Mouse (Mus musculus): Measurements from ENCODE around the gene Sardh. TPM values are rescaled to one million over a fixed set of nuclear protein-coding genes. Genes with fewer than 3 reads are reported as not detected.

Gene Sardh
- total and polyA plus RNA-seq, 3 experiments: 0.13 TPM; not detected in 2

DNA sequence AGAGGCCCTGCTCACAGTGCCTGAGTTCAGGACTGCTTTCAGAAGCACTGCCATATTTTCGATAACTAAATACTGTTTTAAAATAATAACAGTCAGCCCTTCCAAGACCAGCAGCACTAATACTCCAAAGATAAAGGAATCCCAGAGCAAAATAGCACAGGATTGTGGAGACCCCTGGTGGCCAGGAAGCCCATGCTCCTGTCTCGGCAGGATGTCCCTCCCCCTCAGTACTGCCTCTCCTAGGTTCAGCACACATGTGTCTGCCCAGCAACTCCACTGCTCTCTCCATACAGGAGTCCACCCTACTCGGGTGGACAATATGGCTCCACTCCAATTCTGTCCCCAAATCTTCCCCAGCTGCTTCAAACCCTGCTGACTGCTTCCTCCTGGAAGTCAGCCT is 12.4 kb downstream of the Sardh start:
- peak; percentile 64 for DNase-seq (ENCODE audit: extremely low read depth)
- Histone ChIP-seq H3K27ac (ENCODE audit: insufficient read depth, low read depth) (no peak overlapping the region), H3K4me1 (ENCODE audit: control insufficient read depth in 1 of 2, insufficient read depth in 2 of 2) (peaks cover 14 to 30% of the 10 kb centered on the region in 2 experiments), H3K4me3 (replicated peaks in 1 of 3; ENCODE audit: low read depth in 2 of 3, low read length in 2 of 3, poor library complexity in 1 of 3) (no peak overlapping the region), H3K4me2 (ENCODE audit: insufficient read depth, low read depth, poor library complexity, severe bottlenecking) (no peak overlapping the region), H3K9ac (ENCODE audit: insufficient read depth, low read depth) (no peak overlapping the region), H3K36me3 (replicated peaks in 1 of 2; ENCODE audit: control insufficient read depth in 1 of 2, insufficient read depth in 1 of 2, low read length in 1 of 2) (no peaks in the 10 kb centered on the region), H3K9me3 (replicated peaks; ENCODE audit: low read length) (no peaks in the 10 kb centered on the region), H3K27me3 (replicated peaks) (peaks cover 38% of the 10 kb centered on the region), H3K79me2 (replicated peaks; ENCODE audit: control insufficient read depth, extremely low read depth, insufficient read depth, poor library complexity, severe bottlenecking) (no peaks in the 10 kb centered on the region)
- in situ Hi-C loops (cut with MboI; ENCODE audit: low pct_ligation_motif_present, low pct_unique_long_range_greater_than_20kb, low sequenced_read_pairs) (loop anchor here (10.0 to 25.0 kb wide), 2 partner anchors 191 to 573 kb away; partner anchors contain the start of gene Lcn4), dilution Hi-C loops (cut with MboI; ENCODE audit: extremely low pct_ligation_motif_present, extremely low pct_unique_long_range_greater_than_20kb, low sequenced_read_pairs) (no loop called here)
- TF ChIP-seq NRF1 (IDR thresholded peaks at IDR 0.05; ENCODE audit: low read depth, low read length) (no peak), TBP (conservative IDR thresholded peaks at IDR 0.05; ENCODE audit: low read depth, low read length) (no peak), HCFC1 (IDR thresholded peaks at IDR 0.05; ENCODE audit: low read depth, low read length) (no peak), MAZ (IDR thresholded peaks at IDR 0.05; ENCODE audit: low read depth, low read length) (no peak), RCOR1 (conservative IDR thresholded peaks at IDR 0.05; ENCODE audit: low read depth, low read length) (no peak), IRF4 (IDR thresholded peaks at IDR 0.05; ENCODE audit: low read depth, low read length) (no peak), JUN (IDR thresholded peaks at IDR 0.05; ENCODE audit: insufficient read depth, low read depth, low read length) (no peak), CHD1 (IDR thresholded peaks at IDR 0.05; ENCODE audit: low read depth, low read length) (no peak), NELFE (IDR thresholded peaks at IDR 0.05; ENCODE audit: low read depth, low read length) (0 out of 2 replicates have a peak, but pooled peaks have one; percentile 25), UBTF (IDR thresholded peaks at IDR 0.05; ENCODE audit: low read depth, low read length) (no peak), MAFK (IDR thresholded peaks at IDR 0.05; ENCODE audit: insufficient replicate concordance, low read length) (no peak), BHLHE40 (IDR thresholded peaks at IDR 0.05; ENCODE audit: low read depth, low read length) (no peak), ETS1 (conservative IDR thresholded peaks at IDR 0.05; ENCODE audit: low read depth, low read length) (no peak), MYC (IDR thresholded peaks at IDR 0.05; ENCODE audit: low read depth, low read length) (no peak), MEF2A (IDR thresholded peaks at IDR 0.05; ENCODE audit: borderline replicate concordance, low read depth, low read length) (no peak), PAX5 (IDR thresholded peaks at IDR 0.05; ENCODE audit: low read length) (no peak), SMC3 (IDR thresholded peaks at IDR 0.05; ENCODE audit: low read depth, low read length) (peak; percentile 90), GABPA (IDR thresholded peaks at IDR 0.05; ENCODE audit: insufficient replicate concordance, low read depth, low read length) (no peak), ELF1 (IDR thresholded peaks at IDR 0.05; ENCODE audit: low read depth, low read length) (no peak), RAD21 (IDR thresholded peaks at IDR 0.05; ENCODE audit: low read depth, low read length) (peak; percentile 95), USF2 (conservative IDR thresholded peaks at IDR 0.05; ENCODE audit: low read depth, low read length) (no peak), ZMIZ1 (IDR thresholded peaks at IDR 0.05; ENCODE audit: low read depth, low read length) (no peak), ZKSCAN1 (IDR thresholded peaks at IDR 0.05; ENCODE audit: borderline replicate concordance, low read depth, low read length) (no peak), CTCF (conservative IDR thresholded peaks at IDR 0.05 in 1 of 2, IDR thresholded peaks at IDR 0.05 in 1 of 2; ENCODE audit: low read depth in 2 of 2, low read length in 2 of 2) (peak; percentile 66 to 94), JUND (conservative IDR thresholded peaks at IDR 0.05; ENCODE audit: low read depth, low read length) (no peak), CHD2 (IDR thresholded peaks at IDR 0.05; ENCODE audit: low read length) (no peak), ZC3H11A (IDR thresholded peaks at IDR 0.05; ENCODE audit: low read depth, low read length) (peak; percentile 52; the same call in 1 of the 2 replicates)
